Mouse (Mus musculus) thymus, adult 2 months (tissue): ENCODE results near the gene Caprin1.

ENCODE experiments used
- CTCF ChIP-seq: fragments of 200-500 bp; IDR thresholded peaks from 2 replicates; pipeline ENCODE4 v1.5.1; 2012; ENCODE audit warnings: mild to moderate bottlenecking, control low read depth, low read length, moderate library complexity, borderline replicate concordance; ENCODE audit not compliant: control insufficient read depth, poor library complexity, insufficient read depth; ENCODE audit errors: extremely low read depth
- POLR2A ChIP-seq: fragments of 200-500 bp; IDR thresholded peaks from 2 replicates; pipeline ENCODE4 v1.6.1; 2012; ENCODE audit warnings: mild to moderate bottlenecking, low read length, control low read depth, moderate library complexity; ENCODE audit not compliant: control insufficient read depth, poor library complexity, insufficient read depth; ENCODE audit errors: extremely low read depth

- TF ChIP-seq CTCF, result no peak
- TF ChIP-seq POLR2A, result no peak
Measured at GRCm38 (mm10) chr2:103731423-103731822, 66.0 kb downstream of the Caprin1 start.
